Mouse (Mus musculus): ENCODE measurements at regions not wholly inside any gene's neighbourhood (a gene's known extent, or its start where the extent isn't known, plus 50 kb on each side); places are given as distances from the start of the nearest gene placed in this dataset.
A peak's percentile ranks its signal among the peaks of the same experiment; 100 is the strongest.

DNA sequence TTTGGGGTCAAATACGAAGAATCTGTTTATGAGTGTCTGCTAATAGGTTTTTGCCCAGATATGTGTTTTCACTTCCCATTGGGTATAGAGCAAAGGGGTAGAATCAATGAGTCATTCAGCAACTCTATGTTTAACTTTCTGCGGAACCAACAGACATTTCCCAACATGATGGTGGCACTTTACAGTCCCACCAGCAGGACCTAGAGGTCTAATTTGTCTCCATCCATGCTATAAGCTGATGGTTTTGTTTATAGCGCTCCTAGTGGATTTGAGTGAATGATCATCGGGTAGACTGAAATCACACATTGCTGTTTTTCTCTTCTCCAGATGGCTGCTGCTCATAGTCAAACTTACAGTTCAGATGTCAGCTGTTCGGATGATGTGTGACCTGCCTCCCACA lies 99.7 kb upstream of the Arid5b start:
- DNase-seq (ENCODE audit: low spot score in 2 of 2): no peak

DNA sequence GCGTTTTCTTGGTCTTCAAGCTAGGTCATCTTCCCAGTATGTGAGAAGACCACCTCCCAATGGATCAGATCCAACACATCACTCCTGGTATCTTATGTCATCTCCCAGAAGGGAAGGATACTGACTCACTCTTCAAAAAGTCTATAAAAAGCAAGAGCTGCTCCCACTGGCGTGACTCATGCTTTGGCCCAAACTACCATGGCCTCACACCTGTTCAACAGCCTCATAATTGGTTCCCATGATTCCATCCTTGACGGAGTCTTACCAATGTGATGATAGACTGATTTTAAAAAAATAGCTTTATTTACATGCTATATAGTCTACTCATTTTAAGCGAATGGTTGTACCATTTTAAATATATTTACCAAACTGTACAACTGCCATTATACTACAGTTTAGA lies 98.9 kb upstream of the Arid5b start:
- no peak for DNase-seq (ENCODE audit: low spot score in 2 of 2)

DNA sequence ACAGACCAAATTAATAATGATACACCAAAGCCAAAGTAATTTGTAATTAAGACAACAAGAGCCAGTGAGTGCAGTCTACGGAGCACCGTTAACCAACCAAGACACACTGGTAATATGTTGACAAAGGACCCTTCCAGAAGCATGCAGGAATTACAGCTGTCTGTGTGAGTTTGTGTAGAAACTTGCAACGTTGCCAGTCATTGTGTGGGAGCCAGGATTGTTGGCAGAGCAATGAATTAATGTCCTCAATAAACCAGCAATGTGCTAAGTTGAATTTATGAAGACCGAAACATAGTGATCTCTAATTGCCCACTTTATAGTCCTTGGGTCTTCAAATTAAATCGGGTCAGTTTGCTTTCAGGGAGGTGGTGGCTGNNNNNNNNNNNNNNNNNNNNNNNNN lies 95.3 kb upstream of the Arid5b start:
- DNase-seq (ENCODE audit: low spot score in 2 of 2): no peak

DNA sequence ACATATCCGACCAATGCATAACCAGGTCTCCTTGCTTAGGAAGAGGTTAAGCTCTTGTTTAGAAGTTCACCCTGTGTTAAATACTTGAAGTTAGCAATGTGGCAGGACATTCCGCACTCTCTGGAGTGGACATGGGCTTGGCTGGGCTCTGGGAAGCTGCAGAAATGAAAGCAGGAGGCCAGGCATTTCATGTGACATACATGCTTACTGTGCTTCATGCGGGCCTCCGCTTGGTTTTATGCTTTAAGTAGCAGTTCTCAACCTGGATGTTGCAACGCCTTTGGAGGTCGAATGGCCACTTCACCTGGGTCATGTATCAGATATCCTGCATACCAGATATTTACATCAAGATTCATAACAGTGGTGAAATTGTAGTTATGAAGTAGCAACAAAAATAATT lies 93.2 kb upstream of the Arid5b start:
- no peak for DNase-seq (ENCODE audit: low spot score in 2 of 2)

DNA sequence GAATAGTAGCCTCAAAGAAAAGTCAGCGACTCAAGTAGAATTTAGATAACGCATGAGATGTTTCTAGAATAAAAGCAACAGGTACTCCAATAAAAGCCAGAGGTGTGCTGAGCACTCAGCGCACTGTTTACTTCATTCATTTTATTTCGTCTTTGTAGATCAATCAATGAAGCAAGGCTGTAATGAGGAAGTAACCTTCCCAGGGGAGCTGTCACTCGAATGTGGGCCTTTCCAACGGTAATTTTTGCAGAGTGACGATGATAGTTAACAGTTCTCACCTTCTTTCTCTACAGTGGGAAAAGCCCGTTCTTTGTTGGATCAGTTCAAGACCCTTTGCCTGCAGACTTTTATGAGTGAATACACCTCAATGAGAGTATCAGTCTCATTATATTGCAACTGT lies 92.4 kb upstream of the Arid5b start:
- DNase-seq (ENCODE audit: low spot score in 2 of 2): no peak

DNA sequence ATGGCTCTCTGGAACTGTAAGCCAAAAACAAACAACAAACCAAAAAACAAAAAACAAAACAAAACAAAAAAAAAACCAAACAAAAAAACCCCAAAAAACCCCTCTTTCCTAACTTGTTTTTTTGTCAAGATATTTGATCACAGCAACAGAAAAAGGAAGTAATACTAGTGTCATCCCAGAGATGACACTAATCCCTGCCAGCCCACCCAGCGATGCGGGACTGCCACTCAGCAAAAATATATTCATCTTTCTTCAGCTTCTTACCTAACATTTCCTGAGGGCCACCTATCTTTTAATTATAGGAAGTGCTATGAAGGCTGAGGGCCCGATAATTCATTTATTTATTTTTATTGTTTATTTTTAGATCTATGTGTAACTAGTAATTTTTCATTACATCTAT lies 88.3 kb upstream of the Arid5b start:
- DNase-seq (ENCODE audit: low spot score in 2 of 2): no peak

DNA sequence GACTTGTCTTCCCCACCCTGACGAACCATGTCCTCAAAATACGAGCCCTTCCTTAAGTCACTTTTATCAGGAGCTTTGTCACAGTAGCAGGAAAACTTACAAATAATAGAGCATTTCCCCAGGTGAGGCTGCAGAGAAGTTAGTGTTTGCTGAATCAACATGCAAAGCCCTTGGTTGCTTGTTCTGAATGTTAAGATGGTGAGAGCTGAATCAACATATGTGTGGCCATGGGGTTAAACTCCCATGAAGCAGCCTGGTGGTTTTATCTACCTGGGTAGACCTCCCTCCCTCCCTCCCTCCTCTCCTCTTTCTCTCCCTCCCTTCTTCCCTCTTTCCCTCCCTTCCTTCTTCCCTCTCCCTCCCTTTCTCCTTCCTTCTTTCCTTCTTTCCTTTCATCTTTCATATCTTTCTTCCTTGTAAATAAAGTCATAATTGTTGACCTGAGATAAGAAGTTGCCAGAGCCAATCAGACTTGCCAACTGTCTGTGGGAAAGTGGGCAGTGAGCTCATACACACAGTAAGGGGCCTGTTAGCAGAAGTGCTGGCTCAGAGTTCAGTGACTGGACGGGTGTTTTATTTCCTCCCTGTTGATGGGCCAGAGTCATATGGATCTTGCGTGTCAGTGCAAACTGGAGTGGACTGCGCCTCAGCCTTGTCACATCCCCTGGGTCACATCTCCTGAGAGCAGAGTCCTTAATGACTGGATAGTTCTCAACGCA lies 82.4 kb upstream of the Arid5b start:
- no peak for DNase-seq (ENCODE audit: low spot score in 2 of 2)

DNA sequence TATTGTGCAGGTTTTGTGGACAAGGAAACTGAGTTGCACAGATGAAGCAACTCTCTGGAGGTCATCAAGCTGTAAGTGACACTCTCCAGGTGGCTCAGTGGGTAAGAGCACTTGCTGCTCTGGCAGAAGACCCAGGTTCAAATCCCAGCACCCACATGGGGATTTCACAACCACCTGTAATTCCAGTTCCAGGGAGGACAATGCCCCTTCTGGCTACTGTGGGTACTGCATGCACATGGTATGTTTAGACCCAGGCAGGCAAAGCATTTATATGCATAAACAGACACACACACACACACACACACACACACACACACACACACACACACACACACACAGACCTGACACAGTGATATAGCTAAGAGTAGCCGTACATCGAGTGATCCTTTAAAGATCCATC lies 80.6 kb upstream of the Arid5b start:
- DNase-seq (ENCODE audit: low spot score in 2 of 2): peak in 1 of 2 experiments; percentile 39

DNA sequence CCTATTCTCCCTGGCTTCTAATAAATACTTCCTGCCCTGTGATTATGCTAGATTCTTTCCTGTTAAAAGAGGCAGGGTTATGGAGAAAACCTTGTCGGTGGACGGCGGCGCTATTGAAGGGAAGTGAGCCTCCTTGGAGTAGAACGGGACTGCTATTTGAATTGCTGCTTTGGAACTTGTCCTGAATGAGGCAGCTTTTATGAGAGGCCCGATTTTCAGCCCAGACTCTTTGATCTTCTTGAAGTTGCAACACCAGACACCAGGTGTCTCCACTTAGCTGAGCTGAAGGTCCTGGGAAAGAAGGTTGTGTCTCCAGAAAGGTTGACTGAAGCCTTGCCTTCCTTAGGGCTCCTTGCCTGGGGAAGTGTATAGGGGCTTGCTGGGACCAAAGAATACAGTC lies 78.4 kb upstream of the Arid5b start:
- DNase-seq (ENCODE audit: low spot score in 2 of 2): peak in 1 of 2 experiments; percentile 31

DNA sequence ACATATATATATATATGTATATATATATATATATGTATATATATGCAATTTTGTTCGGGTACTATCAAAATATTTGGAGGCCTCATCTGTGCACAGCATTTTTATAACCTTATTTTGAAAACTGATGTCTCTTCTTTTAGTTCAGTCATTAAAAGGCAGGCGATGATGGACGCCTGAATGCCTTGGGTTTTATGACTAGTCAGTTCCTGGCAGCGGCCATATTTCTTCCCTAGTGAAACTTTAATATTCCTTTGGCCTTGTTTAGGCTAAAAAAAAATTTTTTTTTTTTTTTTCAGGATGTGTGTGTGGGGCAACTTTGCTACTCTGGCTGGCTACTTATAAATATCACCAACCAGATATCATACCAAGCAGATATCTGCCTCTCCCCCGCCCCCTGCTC lies 78.0 kb upstream of the Arid5b start:
- DNase-seq (ENCODE audit: low spot score in 2 of 2): no peak

DNA sequence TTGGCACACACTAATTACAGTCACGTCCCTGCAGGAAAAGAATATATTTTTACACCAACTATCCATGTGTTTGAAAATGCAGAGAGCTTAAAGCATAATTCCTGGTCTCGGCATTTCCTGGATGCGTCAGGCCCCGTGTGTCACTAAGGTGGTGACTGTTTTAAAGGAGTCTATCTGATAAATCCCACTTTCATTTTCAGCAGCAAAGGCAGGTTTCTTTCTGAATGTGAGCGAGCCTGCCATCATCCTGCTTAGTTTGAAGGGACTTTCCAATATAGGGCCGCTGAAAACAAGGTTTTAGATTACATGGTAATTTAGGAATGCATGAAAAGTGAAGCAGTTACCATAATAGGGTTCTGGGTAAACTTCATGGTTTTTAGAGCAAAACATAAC lies 77.5 kb upstream of the Arid5b start:
- DNase-seq (ENCODE audit: low spot score in 2 of 2): no peak

DNA sequence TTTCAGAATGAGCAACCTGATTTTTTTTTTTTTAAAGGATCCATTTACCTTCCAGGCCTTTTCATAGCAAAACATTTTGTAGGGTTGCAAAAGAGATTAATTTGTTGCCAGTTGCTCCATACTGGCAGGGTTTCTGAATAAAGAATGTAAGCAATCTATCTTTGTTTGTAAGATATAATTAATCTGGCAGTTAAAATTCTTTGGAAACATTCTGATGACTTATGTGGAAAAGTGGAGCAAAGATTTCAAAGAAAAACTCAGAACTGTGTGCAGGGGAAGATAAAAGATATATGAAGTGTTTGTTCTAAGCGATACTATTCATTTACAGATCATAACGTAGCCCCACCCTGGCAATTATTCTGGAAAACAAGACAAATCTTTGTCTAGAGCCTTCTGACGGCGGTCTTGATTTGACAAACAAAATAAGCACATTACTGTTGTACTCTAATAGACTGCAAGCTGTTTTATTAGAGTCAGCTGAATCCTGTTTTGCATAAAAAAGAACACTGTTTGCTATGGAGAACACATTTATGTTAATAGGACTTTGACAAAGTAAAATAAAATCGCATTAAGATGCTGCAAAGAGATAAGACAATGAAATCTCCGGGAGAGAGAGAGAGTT lies 77.0 kb upstream of the Arid5b start:
- DNase-seq (ENCODE audit: low spot score in 2 of 2): no peak

DNA sequence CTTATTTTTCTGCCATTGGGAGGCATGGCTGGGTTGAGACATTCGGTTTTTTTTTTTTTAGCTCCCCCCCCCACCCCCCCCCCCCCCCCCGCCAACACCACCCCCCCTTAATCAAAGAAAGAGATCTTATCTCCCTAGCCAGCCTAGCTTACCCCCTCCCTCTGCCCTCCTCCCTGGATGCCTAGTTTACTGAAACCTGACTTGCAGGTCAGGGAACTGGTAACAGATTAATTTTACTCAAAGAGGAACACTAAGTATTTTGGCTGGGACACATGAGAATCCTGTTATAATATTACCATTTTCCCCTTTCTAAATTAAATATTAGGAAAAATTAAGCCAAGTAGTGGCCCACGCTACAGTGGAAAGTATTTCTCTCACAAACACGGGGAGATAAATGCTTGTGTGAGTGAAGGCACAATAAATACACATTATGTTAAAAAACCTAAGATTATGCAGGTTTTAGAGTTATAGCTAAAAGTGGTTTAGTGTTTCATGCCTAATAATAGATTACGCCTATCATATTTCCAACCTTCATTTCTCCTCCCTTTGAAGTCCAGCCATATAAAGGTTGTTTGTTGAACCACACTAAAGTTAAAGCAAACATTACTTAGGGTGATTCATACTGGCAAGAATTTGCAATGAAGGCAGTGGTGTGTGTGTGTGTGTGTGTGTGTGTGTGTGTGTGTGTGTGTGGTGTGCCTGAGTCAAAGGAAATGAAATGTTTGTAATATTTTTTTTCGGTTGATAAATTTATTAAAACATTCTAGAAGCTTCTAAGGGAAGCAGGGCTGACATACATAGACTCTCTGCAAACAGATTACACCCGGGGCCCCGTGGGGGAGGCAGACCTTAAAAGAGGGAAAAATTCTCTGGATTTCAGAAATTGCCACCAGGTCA lies 76.0 kb upstream of the Arid5b start:
- no peak for DNase-seq (ENCODE audit: low spot score in 2 of 2)

DNA sequence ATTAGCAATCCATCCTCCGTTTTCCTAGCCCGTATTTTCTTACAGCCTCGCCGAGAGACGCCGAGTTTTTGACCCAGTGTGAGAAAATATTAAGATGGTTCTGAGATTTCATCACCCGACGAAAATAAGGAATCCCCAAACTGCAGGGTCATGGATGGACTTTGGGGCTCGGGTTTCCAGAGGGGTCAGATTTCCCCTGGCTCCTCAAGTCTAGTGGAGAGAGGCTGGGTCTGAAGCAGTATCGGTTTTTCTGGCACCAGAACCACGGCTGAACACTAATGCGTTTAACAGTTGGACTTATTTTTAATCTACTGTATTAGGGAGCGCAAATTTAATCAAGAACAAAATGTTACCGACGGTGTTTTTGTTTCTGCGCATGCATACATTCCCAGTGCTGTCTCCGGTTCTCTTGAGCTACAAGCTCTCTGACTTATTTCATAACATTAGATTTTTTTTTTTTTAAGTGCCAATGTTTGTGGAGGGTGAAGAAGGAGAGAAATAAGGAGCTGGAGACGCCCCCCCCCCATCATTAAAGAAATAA lies 75.2 kb upstream of the Arid5b start:
- no peak for DNase-seq (ENCODE audit: low spot score in 2 of 2)

DNA sequence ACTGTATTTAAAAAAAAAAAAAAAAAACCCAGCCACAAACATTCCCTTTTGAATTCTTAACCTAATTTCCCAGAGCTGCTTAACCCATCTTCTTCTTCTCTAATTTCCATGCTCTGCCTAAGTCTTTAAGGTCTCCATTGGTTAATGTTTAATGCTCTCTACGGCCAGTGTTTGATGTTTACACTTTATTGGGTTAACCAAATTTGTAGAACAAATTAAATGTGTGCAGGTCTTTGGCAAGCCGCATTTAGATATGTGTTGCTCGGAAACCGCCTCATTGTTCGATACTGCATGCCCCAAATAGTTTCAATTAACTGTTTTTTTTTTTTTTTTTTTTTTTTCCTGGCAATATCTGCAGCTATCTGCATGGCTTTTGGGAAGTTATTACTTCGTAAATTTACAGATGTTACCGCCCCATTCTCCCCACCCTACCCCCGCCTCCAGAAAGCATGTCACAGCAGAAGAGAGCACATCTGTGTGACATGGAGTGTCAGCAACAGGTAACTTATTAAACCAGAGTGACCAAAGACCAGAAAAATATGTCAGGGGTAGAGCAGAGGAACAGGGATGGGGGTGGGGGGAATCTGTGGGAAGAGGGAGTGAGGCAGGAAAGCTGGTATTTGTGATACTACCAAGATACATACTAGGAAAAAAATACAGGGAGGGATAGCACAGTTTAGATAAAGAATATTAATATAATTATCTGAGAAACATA lies 73.5 kb upstream of the Arid5b start:
- DNase-seq (ENCODE audit: low spot score in 2 of 2): no peak

DNA sequence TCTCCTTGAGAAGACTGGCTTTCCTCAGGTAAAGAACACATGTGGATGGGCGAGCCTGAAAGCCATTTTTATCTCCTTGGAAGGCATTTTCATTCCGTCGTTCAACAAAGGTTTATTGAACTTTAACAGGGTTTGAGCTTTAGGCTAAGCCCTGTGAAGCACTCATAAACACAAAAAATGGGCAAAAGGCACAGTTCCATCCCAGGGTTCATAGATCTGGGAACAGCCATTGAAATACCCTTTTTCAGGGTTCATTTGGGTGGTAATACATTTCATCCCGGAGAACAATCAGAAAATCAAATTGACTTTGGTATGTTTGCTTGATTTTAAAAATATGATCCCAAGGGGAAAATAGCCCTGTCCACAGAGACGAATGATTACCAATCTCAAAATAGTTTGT lies 72.9 kb upstream of the Arid5b start:
- DNase-seq (ENCODE audit: low spot score in 2 of 2): no peak

DNA sequence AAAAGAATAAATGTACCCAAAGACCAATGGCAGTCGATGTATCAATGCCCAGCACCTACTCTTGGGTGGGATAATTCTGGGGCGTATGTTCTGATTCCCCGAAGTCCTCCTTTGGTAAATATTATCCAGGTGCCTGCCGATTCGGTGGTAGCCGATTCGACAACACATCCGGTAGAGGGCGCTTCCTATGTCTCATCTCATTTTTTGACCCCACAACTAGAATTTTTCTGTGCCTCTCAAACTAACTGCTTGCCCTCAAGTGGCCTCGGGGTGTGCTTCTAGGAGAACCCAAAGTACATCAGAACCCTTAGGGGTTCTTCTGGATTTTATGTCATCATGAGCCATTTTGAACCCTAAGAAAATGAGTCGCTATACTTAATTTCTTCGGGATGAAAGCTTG lies 72.3 kb upstream of the Arid5b start:
- no peak for DNase-seq (ENCODE audit: low spot score in 2 of 2)

DNA sequence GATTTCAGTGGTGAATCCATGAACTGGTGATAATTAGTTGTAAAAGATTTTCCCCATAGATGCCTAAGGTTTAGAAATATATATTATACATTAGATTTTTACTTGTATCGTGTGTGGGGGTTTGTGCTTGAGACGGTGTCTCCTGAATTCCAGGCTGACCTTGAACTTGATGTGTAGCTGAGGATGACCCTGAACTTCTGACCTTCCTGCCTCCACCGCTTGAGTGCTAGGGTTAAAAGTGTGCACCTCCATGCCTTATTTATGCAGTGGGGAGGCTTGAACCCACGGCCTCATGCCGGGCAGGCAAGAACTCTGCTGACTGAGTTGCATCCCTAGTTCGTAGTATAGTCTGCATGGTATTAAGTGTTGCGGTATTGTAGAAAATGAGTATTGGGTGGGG lies 69.3 kb upstream of the Arid5b start:
- no peak for DNase-seq (ENCODE audit: low spot score in 2 of 2)

DNA sequence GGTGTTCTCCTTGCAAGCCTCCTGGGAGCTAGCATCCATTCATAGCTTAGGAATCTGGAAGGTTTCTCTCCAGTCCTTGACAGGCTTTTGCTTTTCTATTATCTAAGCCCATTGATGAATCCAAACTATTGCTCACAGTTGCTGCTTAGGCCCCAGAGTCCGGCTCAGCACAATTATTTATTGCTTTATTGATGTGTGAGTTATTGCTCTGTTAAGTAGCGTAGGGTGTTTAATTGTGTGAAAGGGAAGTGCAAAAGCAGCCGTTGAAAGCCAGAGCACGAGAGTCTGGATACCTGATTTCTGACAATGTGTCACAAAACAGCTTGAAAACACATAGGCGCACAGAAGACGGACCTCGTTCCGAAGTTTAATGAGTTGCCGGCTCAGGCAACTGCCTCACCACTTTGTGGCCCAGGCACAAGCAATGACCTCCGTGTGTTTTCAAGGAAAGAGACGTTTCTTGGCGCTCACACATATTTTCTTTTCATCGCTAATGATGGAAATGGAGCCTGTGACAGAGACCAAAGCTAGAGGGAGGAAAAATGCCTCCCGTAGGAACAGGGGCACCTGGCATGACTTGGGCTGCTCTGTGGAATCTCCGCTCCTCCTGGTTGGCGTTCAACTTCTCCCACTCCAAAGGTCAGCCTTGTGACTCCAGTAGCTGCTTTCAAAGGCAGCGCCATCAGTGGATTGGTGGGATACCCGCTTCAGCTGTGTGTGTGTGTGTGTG lies 66.6 kb upstream of the Arid5b start:
- no peak for DNase-seq (ENCODE audit: low spot score in 2 of 2)

DNA sequence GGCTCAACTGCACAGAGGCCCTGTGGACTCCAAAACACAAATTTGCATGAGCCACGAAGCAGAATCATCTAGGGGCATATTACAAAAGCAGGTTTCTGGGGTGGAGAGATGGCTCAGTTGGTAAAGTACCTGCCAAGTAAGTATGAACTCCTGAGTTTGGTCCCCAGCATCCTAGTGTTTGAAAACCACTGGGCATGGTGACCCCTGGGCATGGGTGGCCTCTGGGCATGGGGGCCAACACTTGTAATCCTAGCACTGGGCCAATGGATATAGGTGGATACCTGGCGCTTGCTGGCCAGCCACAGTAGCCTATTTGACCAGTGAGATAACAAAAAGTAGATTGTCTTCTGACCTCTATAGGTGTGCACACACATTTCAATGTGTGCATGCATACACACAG lies 65.7 kb upstream of the Arid5b start:
- DNase-seq (ENCODE audit: low spot score in 2 of 2): no peak

DNA sequence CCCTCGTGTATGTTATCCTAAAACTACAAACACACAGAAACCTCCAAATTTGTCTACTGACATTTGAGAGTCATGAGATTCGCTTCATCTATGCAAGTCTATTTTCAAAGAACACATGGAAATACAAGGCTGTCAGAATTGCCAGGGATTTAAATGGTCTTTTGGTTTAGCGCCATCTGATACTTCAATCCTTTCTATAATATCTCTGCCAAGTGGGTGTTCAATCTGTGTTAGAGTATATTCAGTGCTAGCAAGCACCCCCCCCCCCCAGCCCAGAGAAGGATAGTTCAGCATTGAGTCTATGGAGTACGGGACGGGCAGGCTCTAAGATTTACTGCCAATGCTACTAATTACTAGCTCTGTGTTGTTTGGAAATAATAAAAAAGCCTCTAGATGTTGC lies 55.5 kb upstream of the Arid5b start:
- DNase-seq (ENCODE audit: low spot score in 2 of 2): no peak
